Mouse (Mus musculus): Measurements from ENCODE around the gene Sdf4.

Sdf4 gene

DNA sequence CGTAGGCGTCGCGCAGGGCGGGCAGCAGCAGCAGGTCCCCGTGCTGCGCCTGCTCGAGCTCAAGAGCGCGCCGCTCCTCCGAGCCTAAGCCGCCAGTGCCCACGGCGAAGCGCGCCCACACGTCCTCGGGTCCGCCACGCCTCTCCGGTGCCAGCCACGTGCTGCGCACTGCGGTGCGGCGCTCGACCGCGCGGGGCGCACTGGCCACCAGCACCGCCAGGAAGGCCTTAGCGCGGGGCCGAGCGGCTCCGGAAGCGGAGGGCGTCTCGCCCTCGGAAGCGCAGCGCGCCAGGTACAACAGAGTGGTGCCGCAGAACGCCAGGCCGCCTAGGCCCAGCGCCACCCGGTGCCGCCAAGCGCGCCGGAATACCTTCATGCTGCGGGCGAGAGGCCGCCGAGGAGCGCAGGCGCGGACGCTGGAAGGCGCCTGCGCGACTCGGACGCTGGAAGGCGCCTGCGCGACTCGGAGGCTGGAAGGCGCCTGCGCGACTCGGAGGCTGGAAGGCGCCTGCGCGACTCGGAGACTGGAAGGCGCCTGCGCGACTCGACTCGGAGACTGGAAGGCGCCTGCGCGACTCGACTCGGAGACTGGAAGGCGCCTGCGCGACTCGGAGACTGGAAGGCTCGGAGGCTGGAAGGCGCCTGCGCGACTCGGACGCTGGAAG, at the start of gene Sdf4, which contains the start of gene B3galt6:
Gene Sdf4, plus strand, starts transcription at position 632 of the 665 bp plus-strand sequence.
Gene B3galt6, minus strand, starts transcription at position 409 of the 665 bp plus-strand sequence.
- in situ Hi-C loops (cut with MboI, MseI): no loop called here

- in situ Hi-C loops (cut with MboI, MseI): loop anchor here in 1 of 2 experiments (5.0 kb wide), 1 partner anchor 51 kb away; the partner anchor contains the start of genes Acap3 and Pusl1
These were observed 49.6 kb upstream of the Sdf4 start for GRCm38 (mm10) chr4:155943049-155943452.

DNA sequence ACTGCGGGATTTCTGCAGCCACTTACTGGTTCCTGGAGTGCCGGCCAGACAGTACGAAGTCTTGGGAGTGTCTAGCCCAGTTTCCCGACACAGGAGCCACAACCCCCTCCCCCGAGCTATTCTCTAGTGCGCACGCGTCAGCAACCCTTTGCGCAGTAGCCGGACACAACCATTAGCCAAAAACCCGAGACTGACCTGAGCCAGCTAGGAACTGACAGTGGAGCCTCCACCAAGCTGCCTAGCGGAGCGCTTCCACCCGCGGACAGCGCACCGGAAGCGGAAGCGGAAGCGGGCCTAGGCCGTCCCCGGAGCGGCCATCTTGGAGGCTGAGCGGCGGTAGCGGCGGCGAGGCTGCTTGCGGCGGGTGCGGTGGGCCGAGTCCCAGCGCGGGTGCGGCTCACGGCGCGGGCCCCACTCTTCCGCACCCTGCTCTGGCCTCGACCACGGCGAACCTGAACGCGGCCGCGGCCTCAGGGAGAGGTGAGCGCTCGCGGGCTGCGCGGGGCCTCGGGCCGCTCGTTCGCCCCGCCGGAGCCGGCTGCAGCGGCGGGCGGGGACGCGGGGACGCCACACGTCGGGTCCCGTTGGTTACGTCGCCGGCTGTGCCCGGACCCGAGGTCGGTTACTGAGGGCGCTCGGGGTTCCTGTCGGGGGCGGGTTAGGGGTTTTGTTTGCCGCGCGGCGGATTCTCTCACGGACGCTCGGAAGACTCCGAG, 49.0 kb upstream of the Sdf4 start, which contains the start of gene Ube2j2:
Gene Ube2j2, plus strand, starts transcription at position 298 of the 716 bp plus-strand sequence.
- in situ Hi-C loops (cut with MboI, MseI): loop anchor here in 1 of 2 experiments (5.0 kb wide), 1 partner anchor 51 kb away; the partner anchor contains the start of genes Acap3 and Pusl1

DNA sequence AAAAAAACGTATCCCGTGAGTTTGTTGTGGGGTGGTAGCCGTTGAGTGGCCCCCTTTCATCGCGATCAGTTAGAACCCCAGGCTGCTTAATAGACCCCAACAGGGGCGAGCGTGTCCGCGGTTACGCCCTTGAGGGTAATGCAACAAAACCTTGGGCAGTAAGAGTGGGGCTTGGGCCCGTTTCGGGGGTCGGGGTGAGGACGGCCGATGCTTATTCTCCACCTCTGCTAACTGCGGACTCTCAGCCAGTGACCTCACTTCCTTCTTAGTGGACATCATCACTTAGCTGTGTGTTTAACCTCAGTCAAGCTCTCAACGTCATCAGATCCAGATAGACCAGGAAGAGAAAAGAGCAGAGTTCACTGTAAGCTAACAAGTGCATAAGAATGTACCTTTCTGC, 48.4 kb upstream of the Sdf4 start:
- in situ Hi-C loops (cut with MboI, MseI): loop anchor here in 1 of 2 experiments (5.0 kb wide), 1 partner anchor 52 kb away; the partner anchor contains the start of genes Acap3 and Pusl1

DNA sequence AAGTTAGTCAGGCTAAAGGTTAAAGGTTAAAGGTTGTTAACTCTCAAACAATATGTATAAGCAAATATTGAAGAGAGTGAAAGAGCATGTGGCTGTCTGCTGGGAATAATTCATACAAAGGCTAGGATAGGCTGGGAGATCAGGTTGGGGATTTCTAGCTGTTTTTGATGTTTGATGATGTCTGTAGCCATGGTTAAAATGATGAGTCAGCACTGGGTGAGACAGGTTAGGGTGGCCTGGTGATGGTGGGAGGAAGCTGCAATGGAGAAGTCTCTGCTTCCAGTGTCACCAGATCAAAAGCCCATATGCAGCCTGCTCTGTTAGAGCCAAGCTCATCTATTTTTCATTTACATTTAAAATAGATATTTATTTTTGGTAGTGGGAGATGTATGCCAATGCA, 45.6 kb upstream of the Sdf4 start:
- in situ Hi-C loops (cut with MboI, MseI): no loop called here

DNA sequence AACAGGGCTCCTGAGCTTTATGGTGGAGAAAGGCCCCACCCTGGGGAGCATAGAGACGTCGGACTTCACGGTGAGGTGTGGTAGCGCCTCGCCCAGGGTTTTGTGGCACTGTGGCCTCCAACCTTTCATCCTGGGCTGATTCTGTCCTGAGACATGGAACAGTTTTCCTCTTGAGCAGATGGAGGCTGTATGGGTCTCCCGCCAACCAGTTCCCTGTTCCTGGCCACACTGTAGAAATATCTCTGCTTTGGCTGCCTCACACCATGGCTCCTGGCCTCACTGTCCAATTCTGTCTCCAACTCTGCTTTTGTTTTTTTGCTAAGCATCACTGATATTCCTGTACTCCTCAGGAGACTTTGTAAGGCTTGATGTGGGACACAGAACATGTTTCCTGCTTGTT, 37.2 kb upstream of the Sdf4 start:
- in situ Hi-C loops (cut with MboI, MseI): no loop called here

GRCm38 (mm10) chr4:155959275-155959674, 33.4 kb upstream of the Sdf4 start:
- in situ Hi-C loops (cut with MboI, MseI): no loop called here

DNA sequence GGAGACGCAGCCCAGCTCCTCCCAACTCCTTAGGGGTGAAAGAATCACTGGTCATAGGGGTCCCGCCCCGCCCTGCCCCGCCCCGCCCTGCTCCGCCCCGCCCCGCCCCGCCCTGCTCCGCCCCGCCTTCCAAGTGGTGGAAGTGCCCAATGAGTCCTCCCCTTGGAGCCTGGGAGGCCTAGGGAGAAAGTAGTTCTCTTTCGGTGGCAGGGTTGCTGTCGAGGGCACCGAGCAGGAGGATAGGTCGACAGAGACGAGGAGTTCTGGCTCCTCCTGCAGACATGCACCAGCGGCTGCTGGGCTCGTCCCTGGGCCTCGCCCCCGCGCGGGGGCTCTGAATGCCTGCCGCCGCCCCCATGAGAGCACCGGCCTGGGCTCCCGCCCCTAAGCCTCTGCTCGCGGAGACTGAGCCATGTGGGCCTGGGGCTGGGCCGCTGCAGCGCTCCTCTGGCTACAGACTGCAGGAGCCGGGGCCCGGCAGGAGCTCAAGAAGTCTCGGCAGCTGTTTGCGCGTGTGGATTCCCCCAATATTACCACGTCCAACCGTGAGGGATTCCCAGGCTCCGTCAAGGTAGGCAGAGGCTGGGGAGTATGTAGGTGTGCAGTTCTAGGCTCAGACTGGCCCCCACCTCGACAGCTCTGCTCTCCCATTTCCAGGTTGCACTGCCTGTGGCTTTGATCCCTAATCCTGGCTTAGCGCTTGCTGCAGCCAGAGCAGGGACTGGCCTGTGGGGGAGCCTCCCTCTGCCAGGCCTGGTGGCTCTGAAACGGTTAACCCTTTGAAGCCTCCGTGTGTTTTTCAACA, 30.3 kb upstream of the Sdf4 start, which contains the start of gene C1qtnf12:
Gene C1qtnf12, plus strand, starts transcription at position 152 of the 805 bp plus-strand sequence.
- in situ Hi-C loops (cut with MboI, MseI): loop anchor here (5.0 kb wide), 1 partner anchor 70 kb away; no protein-coding TSS in a partner anchor

- in situ Hi-C loops (cut with MboI, MseI): loop anchor here (5.0 kb wide), 1 partner anchor 69 kb away; no protein-coding TSS in a partner anchor
These were observed 29.6 kb upstream of the Sdf4 start for GRCm38 (mm10) chr4:155963106-155963505.

DNA sequence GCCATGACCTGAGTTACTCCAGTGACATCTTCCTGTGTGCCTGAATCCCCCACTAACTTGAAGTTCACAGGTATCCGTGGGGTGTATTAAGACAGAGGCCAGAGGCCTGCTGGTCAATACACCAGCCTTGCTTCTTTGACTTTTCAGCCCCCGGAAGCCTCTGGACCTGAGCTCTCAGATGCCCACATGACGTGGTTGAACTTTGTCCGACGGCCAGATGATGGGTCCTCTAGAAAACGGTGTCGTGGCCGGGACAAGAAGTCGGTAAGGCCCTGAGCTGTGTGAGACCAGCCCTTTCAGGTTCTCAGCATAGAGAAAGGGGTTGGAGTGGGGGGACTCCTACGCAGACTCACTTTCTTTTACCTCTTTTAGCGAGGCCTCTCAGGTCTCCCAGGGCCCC, 28.3 kb upstream of the Sdf4 start:
- in situ Hi-C loops (cut with MboI, MseI): loop anchor here (5.0 kb wide), 1 partner anchor 68 kb away; no protein-coding TSS in a partner anchor

- in situ Hi-C loops (cut with MboI, MseI): loop anchor here in 1 of 2 experiments (5.0 kb wide), 1 partner anchor 128 kb away; no protein-coding TSS in a partner anchor
These were observed 23.5 kb upstream of the Sdf4 start for GRCm38 (mm10) chr4:155969043-155969653.

DNA sequence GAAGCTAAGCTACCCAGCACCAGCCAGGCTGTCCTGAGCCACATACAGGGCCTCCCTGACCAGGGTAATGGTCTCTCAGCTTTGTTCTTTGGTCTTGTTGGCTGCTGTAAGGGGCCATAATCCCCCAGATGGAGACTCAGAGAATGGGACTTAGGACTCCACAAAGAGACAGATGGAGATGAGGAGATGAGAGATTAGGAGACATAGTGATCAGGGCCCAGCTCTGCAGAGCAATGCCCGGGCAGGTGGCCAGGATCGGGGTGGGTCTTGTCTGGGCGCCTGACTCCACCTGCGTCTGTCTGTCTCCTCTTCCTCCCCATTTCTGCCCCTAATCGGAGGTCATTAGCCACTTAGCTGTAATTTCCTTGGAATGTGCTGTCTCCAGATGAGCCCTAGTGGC, 22.4 kb upstream of the Sdf4 start:
- in situ Hi-C loops (cut with MboI, MseI): loop anchor here (5.0 kb wide), 2 partner anchors 63 to 252 kb away; no protein-coding TSS in a partner anchor

DNA sequence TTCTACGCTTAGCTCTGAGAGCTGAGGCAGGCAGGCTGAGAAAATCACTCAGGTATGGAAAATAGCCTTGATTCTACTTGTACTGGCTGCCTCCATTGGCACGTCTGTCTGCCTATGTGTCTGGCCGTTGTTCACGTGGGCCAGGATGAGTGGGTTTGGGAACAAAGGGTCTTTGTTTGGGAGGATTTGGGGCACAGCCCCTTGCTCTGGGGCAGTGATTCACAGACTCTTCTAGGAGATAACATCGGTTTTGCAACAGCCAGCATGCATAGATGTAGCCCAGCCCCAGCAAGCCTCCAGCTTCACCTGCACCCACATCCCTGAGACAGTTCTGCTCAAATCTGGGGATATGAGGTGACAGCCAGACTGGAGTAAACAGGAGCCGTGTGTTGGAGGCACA, 20.0 kb upstream of the Sdf4 start:
- in situ Hi-C loops (cut with MboI, MseI): loop anchor here (5.0 kb wide), 2 partner anchors 65 to 250 kb away; no protein-coding TSS in a partner anchor

DNA sequence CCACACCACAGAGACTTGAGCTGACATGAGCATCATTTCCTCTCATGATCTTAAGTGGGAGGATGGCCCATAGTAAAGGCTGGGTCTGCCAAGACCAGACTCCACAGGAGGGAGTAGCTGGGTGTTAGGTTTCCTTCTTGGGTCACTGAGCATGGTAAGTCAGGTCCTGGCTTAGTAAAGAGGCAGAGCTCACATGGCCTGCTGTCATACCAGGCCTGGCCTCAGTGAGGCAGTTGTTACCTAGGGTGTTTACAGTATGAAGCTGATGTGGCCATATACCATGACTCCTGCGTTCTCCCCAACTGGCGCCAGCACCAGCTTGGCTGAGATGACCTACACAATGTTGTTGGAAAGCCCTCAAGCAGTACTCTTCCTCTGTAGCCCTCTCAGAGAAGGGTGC, 19.4 kb upstream of the Sdf4 start:
- in situ Hi-C loops (cut with MboI, MseI): loop anchor here (5.0 kb wide), 2 partner anchors 66 to 249 kb away; no protein-coding TSS in a partner anchor

GRCm38 (mm10) chr4:155981436-155982082, 11.1 kb upstream of the Sdf4 start:
- in situ Hi-C loops (cut with MboI, MseI): no loop called here

DNA sequence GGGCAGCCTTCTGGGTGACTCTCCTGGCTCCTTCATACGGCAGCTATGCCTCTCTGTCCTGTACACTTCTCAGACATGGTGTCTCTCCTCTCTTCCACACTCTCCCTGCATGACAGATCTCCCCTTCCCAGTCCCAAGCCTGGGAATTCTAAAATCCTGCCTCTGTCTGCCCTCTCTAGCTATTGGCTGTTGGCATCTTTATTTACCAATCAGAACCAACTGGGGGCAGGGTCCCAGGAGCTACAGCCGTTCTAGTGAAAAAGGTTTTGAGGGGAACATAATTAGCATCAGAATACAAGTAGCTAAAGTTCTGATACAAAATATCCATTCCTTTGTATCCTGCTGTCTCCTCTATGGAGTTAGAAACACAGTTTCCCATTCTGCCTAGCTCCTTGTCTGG, 8.9 kb upstream of the Sdf4 start:
- in situ Hi-C loops (cut with MboI, MseI): no loop called here

DNA sequence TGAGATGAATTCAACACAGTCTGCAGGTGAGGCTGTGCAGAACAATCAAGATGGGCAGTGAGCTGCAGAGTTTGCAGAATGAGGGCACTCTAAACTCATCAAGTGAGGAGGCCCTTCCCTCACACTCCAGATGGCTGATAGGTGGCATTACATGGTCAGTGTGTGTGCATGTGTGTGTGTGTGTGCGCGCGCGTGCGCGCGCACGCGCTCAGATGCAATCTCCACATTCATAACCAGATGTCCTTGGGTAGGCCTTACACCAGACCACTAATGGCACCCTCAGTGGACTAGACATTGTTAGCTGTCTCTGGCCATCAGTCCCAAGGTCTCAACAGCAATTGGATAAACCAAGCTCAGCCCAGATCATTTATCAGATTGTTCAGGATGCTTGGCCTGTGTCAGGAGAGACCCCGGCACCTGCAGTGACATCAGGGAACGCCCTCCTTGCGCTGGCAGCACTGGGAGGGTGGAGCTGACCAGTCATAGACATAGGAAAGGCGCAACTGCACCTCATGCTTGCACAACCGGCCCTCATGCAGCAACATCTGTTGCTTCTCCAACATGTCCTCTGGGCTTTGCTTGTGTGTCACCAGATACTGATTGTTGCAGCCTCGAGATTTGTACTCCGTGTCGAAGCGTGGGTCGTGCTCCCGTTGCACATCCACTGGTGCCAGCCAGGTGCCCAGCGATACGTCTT, 1.3 kb upstream of the Sdf4 start:
- in situ Hi-C loops (cut with MboI, MseI): no loop called here

- in situ Hi-C loops (cut with MboI, MseI): no loop called here
These were observed 803 bp upstream of the Sdf4 start for GRCm38 (mm10) chr4:155991908-155992230.

DNA sequence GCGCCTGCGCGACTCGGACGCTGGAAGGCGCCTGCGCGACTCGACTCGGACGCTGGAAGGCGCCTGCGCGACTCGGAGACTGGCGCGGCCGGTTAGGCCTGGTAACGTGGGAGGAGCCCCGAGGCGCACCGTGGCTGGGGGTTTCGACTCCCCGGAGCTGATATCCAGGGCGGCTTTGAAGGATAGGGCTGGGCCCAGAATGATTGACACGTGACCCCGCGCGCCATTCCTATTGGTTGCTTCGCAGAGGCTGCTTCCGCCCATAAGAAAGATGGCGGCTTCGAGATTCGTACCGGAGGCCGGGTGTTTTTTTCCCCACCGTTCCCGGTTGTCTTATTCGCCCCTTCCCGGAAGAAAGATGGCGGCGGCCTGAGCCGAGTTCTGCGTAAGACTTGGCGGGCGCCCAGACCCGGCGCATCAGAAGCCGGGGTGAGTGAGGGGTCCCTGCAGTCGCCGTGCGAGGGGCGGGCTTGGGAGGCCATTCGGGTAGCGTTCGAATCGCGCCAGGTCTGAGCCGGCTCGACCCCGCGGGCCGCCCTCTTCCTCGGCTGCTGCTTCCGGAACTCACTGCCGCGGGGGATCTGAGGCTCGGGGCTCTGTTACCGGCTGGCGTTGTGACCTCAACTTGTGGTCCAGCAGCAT, 355 bp downstream of the Sdf4 start:
- in situ Hi-C loops (cut with MboI, MseI): no loop called here
